Mouse (Mus musculus) embryonic fibroblast, embryonic 13.5 days (primary cell): Measurements from ENCODE around the gene Atg7.

Experiments used
- CTCF ChIP-seq: IDR thresholded peaks from 2 replicates; pipeline ENCODE4 v1.5.1; 2011; ENCODE audit warnings: mild to moderate bottlenecking, control low read depth, low read length, moderate library complexity, borderline replicate concordance; ENCODE audit not compliant: insufficient read depth
- POLR2A ChIP-seq: IDR thresholded peaks from 2 replicates; pipeline ENCODE4 v1.6.1; 2011; ENCODE audit warnings: low read depth, mild to moderate bottlenecking, control low read depth, low read length, moderate library complexity

DNA sequence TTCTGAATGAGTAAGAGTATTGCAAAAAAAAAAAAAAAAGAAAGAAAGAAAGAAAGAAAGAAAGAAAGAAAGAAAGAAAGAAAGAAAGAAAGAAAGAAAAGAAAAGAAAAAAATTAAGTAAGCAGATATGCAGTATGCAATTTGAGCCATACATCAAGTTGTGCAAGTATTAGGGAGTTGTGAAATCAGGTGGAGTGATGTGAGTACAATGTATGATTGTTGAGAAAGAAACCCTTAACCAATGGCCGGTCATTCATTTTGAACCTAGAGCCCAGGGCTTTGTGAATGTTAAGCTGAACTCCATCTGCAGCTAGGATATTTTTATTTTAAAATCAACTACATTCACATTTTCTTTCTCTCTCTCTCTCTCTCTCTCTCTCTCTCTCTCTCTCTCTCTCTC lies 44.1 kb downstream of the Atg7 start:
- TF ChIP-seq CTCF: no peak
- no peak for TF ChIP-seq POLR2A
